Mouse (Mus musculus) v-Abl transformed pro-B cells (cell line): ENCODE results near the gene Olfr1104.

Experiments
- in situ Hi-C, 2 experiments: fragments of 400-800 bp; cut with MboI; formaldehyde crosslinking; loops; one replicate each; pipeline ENCODE4 v1.15.1; 2025; ENCODE audit not compliant: unreplicated experiment in 2 of 2

Gene Olfr1104

GRCm38 (mm10) chr2:87026980-87027379 is at the start of gene Olfr1104:
Gene Olfr1104 (minus strand): TSS chr2:87027080.
- in situ Hi-C loops, result no loop called here

DNA sequence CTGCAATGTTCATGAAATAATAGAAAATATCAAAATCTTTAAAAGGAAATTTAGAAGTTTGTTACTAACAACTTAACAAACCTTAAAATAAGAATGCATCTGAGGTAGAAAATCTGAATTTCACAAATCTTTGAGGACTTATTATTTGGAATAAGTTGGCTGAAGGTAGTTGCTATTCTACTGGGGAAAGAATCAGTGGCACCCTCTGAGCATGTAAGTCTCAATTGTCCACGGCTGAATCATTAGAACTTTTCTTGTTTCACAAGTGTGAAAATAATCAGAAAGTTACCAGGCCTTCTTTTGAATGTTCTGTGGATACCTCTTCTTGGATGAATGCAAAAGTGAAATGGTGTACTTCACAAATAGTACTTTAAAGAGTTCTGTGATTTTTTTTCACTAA is 48.8 kb upstream of the Olfr1104 start, which contains the start of gene Olfr1107:
Gene Olfr1107, minus strand, starts transcription at position 101 of the 400 bp plus-strand sequence.
- in situ Hi-C loops, result no loop called here

DNA sequence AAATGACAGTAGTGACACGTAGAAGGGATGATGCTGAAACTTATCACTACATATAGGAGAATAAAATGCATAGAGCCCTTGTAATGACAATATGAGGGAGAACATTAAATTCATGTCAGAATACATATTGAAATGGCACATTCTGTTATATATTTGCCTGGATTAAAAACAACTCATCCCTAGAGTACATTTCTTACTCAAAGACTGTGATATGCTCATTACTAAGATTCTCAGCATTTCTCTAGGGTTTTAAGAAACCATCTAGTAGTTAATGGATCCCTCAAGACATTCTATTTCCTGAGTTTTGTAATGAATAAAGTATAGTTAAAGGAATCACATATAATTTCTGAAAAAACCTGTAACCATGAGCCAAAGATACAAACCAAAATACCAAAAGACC is 25.3 kb upstream of the Olfr1104 start, which contains the start of gene Olfr1106:
Gene Olfr1106, minus strand, starts transcription at position 101 of the 400 bp plus-strand sequence.
- in situ Hi-C loops, result no loop called here

- in situ Hi-C loops, result no loop called here
These were observed 9.6 kb upstream of the Olfr1104 start, which contains the start of gene Olfr1105 for GRCm38 (mm10) chr2:87036431-87036830. Gene Olfr1105 (minus strand): TSS chr2:87036531.

DNA sequence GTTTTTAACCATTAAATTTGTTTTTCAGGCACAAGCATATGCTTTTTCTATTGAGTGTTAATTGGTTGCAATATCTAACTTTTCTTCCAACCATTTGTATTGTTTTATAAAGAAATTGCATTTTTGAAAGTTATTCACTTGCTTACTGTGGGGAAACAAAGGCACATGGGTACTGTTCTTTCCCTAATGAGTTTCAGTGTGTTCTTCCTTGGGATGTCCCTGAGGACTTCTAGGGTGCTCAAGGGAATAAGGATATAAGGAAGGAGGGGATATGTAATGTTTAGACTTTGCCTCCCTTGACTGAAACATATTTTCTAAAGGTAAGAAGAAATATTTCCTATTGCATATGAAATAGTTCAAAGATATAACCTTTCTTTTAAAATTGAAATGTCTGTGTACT is 28.8 kb downstream of the Olfr1104 start, which contains the start of gene Olfr1102:
Gene Olfr1102, plus strand, starts transcription at position 301 of the 400 bp plus-strand sequence.
- in situ Hi-C loops, result no loop called here

DNA sequence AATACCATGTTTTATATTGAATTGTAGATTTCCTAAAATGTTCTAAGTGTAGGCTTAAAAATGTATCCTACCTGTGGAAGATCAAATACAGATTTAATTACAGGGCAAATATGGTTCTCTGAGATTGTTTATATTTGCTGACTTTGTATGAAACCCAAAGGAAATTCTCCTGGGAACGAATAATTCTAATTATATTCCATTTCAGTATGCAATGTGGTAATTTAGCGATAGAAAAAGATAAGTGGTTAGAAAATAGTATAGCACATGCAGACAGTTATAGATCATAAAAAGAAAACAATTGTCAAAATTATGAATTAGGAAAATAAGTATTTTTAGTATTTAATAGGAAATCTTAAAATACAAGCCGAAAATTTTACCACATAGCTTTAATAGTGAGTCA is 35.8 kb downstream of the Olfr1104 start, which contains the start of gene Olfr1101:
Gene Olfr1101, minus strand, starts transcription at position 101 of the 400 bp plus-strand sequence.
- in situ Hi-C loops, result no loop called here

- in situ Hi-C loops, result no loop called here
These were observed 47.0 kb downstream of the Olfr1104 start, which contains the start of gene Olfr1100 for GRCm38 (mm10) chr2:86979854-86980253. Gene Olfr1100 (minus strand): TSS chr2:86979954.
